Mouse (Mus musculus): ENCODE measurements around the gene Esrp2. TPM values are rescaled to one million over a fixed set of nuclear protein-coding genes. Genes with fewer than 3 reads are reported as not detected.

Gene Esrp2
- polyA plus RNA-seq, 1 experiment = 0.13 TPM

DNA sequence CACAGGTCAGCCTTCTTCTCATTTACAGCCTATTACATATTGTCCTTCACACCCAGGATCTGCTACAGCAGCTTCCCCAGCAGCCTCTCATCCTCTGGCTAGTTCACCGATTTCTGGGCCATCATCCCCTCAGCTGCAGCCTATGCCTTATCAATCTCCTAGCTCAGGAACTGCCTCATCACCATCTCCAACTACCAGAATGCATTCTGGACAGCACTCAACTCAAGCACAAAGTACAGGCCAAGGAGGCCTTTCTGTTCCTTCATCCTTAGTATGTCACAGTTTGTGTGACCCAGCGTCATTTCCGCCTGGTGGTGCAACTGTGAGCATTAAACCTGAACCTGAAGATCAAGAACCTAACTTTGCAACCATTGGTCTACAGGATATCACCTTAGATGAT is 28.0 kb downstream of the Esrp2 start:
- TF ChIP-seq POLR2A (IDR thresholded peaks at IDR 0.05; ENCODE audit: extremely low read depth, insufficient read depth, low read length) (no peak), CTCF (IDR thresholded peaks at IDR 0.05; ENCODE audit: extremely low read depth, insufficient read depth, low read length) (no peak)
- Histone ChIP-seq H3K27ac (ENCODE audit: insufficient read depth, low read length) (no peak overlapping the region), H3K4me1 (ENCODE audit: control insufficient read depth, insufficient read depth, low read length) (no peaks in the 10 kb centered on the region), H3K4me3 (ENCODE audit: insufficient read depth, low read length) (no peak overlapping the region)

DNA sequence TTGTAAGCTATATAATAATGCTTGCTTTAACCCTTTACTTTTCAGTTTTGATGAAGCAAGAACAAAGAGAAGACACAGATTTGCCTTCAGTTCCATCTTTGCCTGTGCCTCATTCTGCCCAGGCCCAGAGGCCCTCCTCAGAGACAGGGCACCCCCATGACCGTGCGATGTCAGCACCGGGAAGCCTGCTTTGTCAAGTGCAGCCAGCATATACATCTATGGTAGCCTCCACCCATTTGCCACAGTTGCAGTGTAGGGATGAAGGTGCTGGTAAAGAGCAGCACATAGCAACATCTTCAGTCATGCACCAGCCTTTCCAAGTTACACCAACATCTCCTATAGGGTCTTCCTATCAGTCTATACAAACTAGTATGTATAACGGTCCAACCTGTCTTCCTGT is 28.7 kb downstream of the Esrp2 start:
- no peaks in the 10 kb centered on the region for H3K4me1 ChIP-seq (ENCODE audit: control insufficient read depth, insufficient read depth, low read length)
- no peak for TF ChIP-seq CTCF (IDR thresholded peaks at IDR 0.05; ENCODE audit: extremely low read depth, insufficient read depth, low read length)
- no peak overlapping the region for H3K27ac ChIP-seq (ENCODE audit: insufficient read depth, low read length)
- H3K4me3 ChIP-seq (ENCODE audit: insufficient read depth, low read length) = no peak overlapping the region

DNA sequence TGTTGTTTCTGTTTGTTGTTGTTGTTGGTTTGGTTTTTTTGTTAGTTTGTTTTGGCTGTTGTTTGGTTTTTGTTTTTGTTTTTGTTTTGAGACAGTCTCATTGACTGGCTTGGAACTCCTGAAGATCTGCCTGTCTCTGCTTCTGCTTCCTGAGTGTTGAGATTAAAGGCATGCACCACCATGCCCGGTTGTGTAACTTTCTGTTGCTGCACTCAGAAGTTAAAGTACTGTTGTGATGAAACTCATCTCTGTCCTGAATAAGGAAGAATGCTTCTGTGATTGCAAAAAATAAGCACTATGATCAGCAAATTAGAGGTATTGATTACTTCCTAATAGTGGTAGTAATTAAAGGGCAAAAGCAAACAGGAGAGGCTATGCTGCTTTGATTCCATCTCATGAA is 30.6 kb downstream of the Esrp2 start:
- TF ChIP-seq CTCF (IDR thresholded peaks at IDR 0.05; ENCODE audit: extremely low read depth, insufficient read depth, low read length) = no peak
- TF ChIP-seq POLR2A (IDR thresholded peaks at IDR 0.05; ENCODE audit: extremely low read depth, insufficient read depth, low read length) = no peak
- no peak overlapping the region; the same call in 1 of the 2 replicates for H3K27ac ChIP-seq (ENCODE audit: insufficient read depth, low read length)
- no peaks in the 10 kb centered on the region for H3K4me1 ChIP-seq (ENCODE audit: control insufficient read depth, insufficient read depth, low read length)
- H3K4me3 ChIP-seq (ENCODE audit: insufficient read depth, low read length) = no peak overlapping the region

DNA sequence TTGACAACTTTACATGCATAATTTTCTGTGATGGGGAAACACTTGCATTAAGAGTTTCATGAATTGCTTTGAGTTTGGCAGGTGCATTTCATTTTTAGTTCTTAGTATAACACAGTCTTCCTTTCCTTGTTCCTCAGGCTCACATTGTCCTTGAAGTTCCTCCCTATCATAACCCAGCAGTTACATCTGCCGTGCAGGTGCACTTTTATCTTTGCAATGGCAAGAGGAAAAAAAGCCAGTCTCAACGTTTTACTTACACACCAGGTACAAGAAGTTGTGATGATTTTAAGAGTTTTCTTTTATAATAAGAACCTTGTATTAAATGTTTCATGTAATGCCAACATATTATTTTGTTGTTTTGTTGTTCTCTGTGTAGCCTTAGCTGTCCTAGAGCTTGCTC is 32.9 kb downstream of the Esrp2 start:
- Histone ChIP-seq H3K4me1 (ENCODE audit: control insufficient read depth, insufficient read depth, low read length) (no peaks in the 10 kb centered on the region), H3K27ac (ENCODE audit: insufficient read depth, low read length) (no peak overlapping the region), H3K4me3 (ENCODE audit: insufficient read depth, low read length) (no peak overlapping the region)
- no peak for TF ChIP-seq POLR2A (IDR thresholded peaks at IDR 0.05; ENCODE audit: extremely low read depth, insufficient read depth, low read length)
- no peak for TF ChIP-seq CTCF (IDR thresholded peaks at IDR 0.05; ENCODE audit: extremely low read depth, insufficient read depth, low read length)

DNA sequence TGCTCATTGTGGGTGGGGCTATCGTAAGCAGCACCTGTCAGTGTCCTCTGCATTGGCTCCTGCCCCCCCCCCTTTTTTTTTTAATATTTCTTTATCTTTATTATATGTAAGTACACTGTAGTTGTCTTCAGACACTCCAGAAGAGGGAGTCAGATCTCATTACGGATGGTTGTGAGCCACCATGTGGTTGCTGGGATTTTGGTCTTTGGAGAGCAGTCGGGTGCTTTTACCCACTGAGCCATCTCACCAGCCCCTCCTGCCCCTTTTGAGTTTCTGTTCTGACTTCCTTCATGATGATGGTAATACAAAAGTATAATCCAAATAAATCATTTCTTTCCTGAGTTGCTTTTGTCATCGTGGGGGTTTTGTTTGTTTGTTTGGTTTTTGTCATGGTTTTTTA is 34.5 kb downstream of the Esrp2 start:
- TF ChIP-seq POLR2A (IDR thresholded peaks at IDR 0.05; ENCODE audit: extremely low read depth, insufficient read depth, low read length) (no peak), CTCF (IDR thresholded peaks at IDR 0.05; ENCODE audit: extremely low read depth, insufficient read depth, low read length) (no peak)
- H3K4me3 ChIP-seq (ENCODE audit: insufficient read depth, low read length) = no peak overlapping the region
- H3K27ac ChIP-seq (ENCODE audit: insufficient read depth, low read length) = no peak overlapping the region
- no peaks in the 10 kb centered on the region for H3K4me1 ChIP-seq (ENCODE audit: control insufficient read depth, insufficient read depth, low read length)

Other genes with a start within 250 kb of the Esrp2 start
- 7.9 and 8.5 TPM in 2 replicates for gene Nrn1l, start 243.4 kb downstream of the Esrp2 start, polyA plus RNA-seq (2012; rRNA removed)
- gene Pskh1, start 236.5 kb downstream of the Esrp2 start, polyA plus RNA-seq (2012; rRNA removed) = 13.1 and 13.3 TPM in 2 replicates
- gene Ctrl, start 203.1 kb downstream of the Esrp2 start, polyA plus RNA-seq (2012; rRNA removed) = 3.4 and 3.6 TPM in 2 replicates
- gene Psmb10, start 198.5 kb downstream of the Esrp2 start, polyA plus RNA-seq (2012; rRNA removed) = 137 and 147 TPM in 2 replicates
- 54.4 and 55.7 TPM in 2 replicates for gene Lcat, start 193.6 kb downstream of the Esrp2 start, polyA plus RNA-seq (2012; rRNA removed)
- 23.6 and 25.8 TPM in 2 replicates for gene Slc12a4, start 170.9 kb downstream of the Esrp2 start, polyA plus RNA-seq (2012; rRNA removed)
- not detected in 2 replicates for gene Dpep3, start 157.5 kb downstream of the Esrp2 start, polyA plus RNA-seq (2012; rRNA removed)
- 25.1 and 27.4 TPM in 2 replicates for gene Dus2, start 145.6 kb downstream of the Esrp2 start, polyA plus RNA-seq (2012; rRNA removed)
- 0.08 TPM in 1 of 2 replicates, not detected in the other for gene Dpep2nb, start 131.0 kb downstream of the Esrp2 start, polyA plus RNA-seq (2012; rRNA removed)
- 11.6 and 11.9 TPM in 2 replicates for gene Ddx28, start 125.1 kb downstream of the Esrp2 start, polyA plus RNA-seq (2012; rRNA removed)
- 7.8 and 8.1 TPM in 2 replicates for gene Nfatc3, start 78.1 kb downstream of the Esrp2 start, polyA plus RNA-seq (2012; rRNA removed)
- gene Pla2g15, start 13.4 kb upstream of the Esrp2 start, polyA plus RNA-seq (2012; rRNA removed) = 19.6 and 19.9 TPM in 2 replicates
- gene Slc7a6, start 31.9 kb upstream of the Esrp2 start, polyA plus RNA-seq (2012; rRNA removed) = 30.4 and 33.3 TPM in 2 replicates
- 26.3 and 28.0 TPM in 2 replicates for gene Slc7a6os, start 74.0 kb upstream of the Esrp2 start, polyA plus RNA-seq (2012; rRNA removed)
- 33.9 and 34.4 TPM in 2 replicates for gene Prmt7, start 74.0 kb upstream of the Esrp2 start, polyA plus RNA-seq (2012; rRNA removed)
- gene Smpd3, start 201.0 kb upstream of the Esrp2 start, polyA plus RNA-seq (2012; rRNA removed) = 26.4 and 31.9 TPM in 2 replicates

Measured in cortical plate, adult 2 months (tissue).